Mouse (Mus musculus): ENCODE results near the gene Ttll6. TPM values are rescaled to one million over a fixed set of nuclear protein-coding genes. Genes with fewer than 3 reads are reported as not detected.
"Not testable (repeated sequence)": the region's sequence is repeated elsewhere in the genome, so short reads cannot be mapped to it uniquely, and the experiment has no call there.

Gene Ttll6
- polyA plus RNA-seq, 1 experiment from 2014 or later: not detected

- Histone ChIP-seq H3K4me1 (ENCODE audit: control insufficient read depth, insufficient read depth, low read length) (no peaks in the 10 kb centered on the region), H3K4me3 (replicated peaks; ENCODE audit: low read depth, low read length) (no peak overlapping the region), H3K27me3 (ENCODE audit: control insufficient read depth, insufficient read depth, low read length) (no peaks in the 10 kb centered on the region), H3K9ac (replicated peaks; ENCODE audit: low read length) (no peak overlapping the region), H3K9me3 (ENCODE audit: control insufficient read depth, low read length) (no peaks in the 10 kb centered on the region), H3K4me2 (ENCODE audit: low read length) (no peak overlapping the region), H3K27ac (replicated peaks; ENCODE audit: low read depth, low read length) (no peak overlapping the region), H3K36me3 (ENCODE audit: control insufficient read depth, insufficient read depth, low read length) (no peaks in the 10 kb centered on the region)
- DNase-seq: no peak
- no peak for ATAC-seq (ENCODE audit: low FRiP score, low TSS enrichment)
- WGBS: 90% methylated on average over 6 of the region's 6 CpGs
Measured at GRCm38 (mm10) chr11:96115416-96115815, 18.2 kb upstream of the Ttll6 start.

- Histone ChIP-seq H3K4me1 (ENCODE audit: control insufficient read depth, insufficient read depth, low read length) (no peaks in the 10 kb centered on the region), H3K4me3 (replicated peaks; ENCODE audit: low read depth, low read length) (no peak overlapping the region), H3K4me2 (ENCODE audit: low read length) (no peak overlapping the region), H3K36me3 (ENCODE audit: control insufficient read depth, insufficient read depth, low read length) (no peaks in the 10 kb centered on the region), H3K27ac (replicated peaks; ENCODE audit: low read depth, low read length) (no peak overlapping the region), H3K9ac (replicated peaks; ENCODE audit: low read length) (no peak overlapping the region), H3K9me3 (ENCODE audit: control insufficient read depth, low read length) (no peaks in the 10 kb centered on the region), H3K27me3 (ENCODE audit: control insufficient read depth, insufficient read depth, low read length) (no peaks in the 10 kb centered on the region)
- ATAC-seq (ENCODE audit: low FRiP score, low TSS enrichment) (no peak), DNase-seq (no peak)
- WGBS: 87% methylated on average over 3 of the region's 3 CpGs
Measured at GRCm38 (mm10) chr11:96116116-96116515, 17.5 kb upstream of the Ttll6 start.

- not testable (repeated sequence) for H3K9ac ChIP-seq (replicated peaks; ENCODE audit: low read length); DNase-seq; ATAC-seq (ENCODE audit: low FRiP score, low TSS enrichment); H3K36me3 ChIP-seq (ENCODE audit: control insufficient read depth, insufficient read depth, low read length); H3K27ac ChIP-seq (replicated peaks; ENCODE audit: low read depth, low read length); H3K4me1 ChIP-seq (ENCODE audit: control insufficient read depth, insufficient read depth, low read length); H3K4me3 ChIP-seq (replicated peaks; ENCODE audit: low read depth, low read length); H3K27me3 ChIP-seq (ENCODE audit: control insufficient read depth, insufficient read depth, low read length); H3K4me2 ChIP-seq (ENCODE audit: low read length); H3K9me3 ChIP-seq (ENCODE audit: control insufficient read depth, low read length)
- 72% methylated on average over 3 of the region's 3 CpGs for WGBS
Measured at GRCm38 (mm10) chr11:96116925-96117324, 16.7 kb upstream of the Ttll6 start.

- Histone ChIP-seq H3K36me3 (ENCODE audit: control insufficient read depth, insufficient read depth, low read length) (no peaks in the 10 kb centered on the region), H3K27ac (replicated peaks; ENCODE audit: low read depth, low read length) (no peak overlapping the region), H3K9ac (replicated peaks; ENCODE audit: low read length) (no peak overlapping the region), H3K27me3 (ENCODE audit: control insufficient read depth, insufficient read depth, low read length) (peaks cover 18% of the 10 kb centered on the region), H3K4me3 (replicated peaks; ENCODE audit: low read depth, low read length) (no peak overlapping the region), H3K9me3 (ENCODE audit: control insufficient read depth, low read length) (no peaks in the 10 kb centered on the region), H3K4me1 (ENCODE audit: control insufficient read depth, insufficient read depth, low read length) (peaks cover 5% of the 10 kb centered on the region; the same call in 1 of the 2 replicates), H3K4me2 (ENCODE audit: low read length) (no peak overlapping the region)
- ATAC-seq (ENCODE audit: low FRiP score, low TSS enrichment): no peak
- 66% methylated on average over 3 of the region's 3 CpGs for WGBS
- DNase-seq: no peak
Measured at GRCm38 (mm10) chr11:96119401-96119800, 14.2 kb upstream of the Ttll6 start.

- DNase-seq; H3K36me3 ChIP-seq (ENCODE audit: control insufficient read depth, insufficient read depth, low read length); H3K4me3 ChIP-seq (replicated peaks; ENCODE audit: low read depth, low read length); H3K9ac ChIP-seq (replicated peaks; ENCODE audit: low read length); H3K9me3 ChIP-seq (ENCODE audit: control insufficient read depth, low read length); ATAC-seq (ENCODE audit: low FRiP score, low TSS enrichment); H3K4me2 ChIP-seq (ENCODE audit: low read length); H3K4me1 ChIP-seq (ENCODE audit: control insufficient read depth, insufficient read depth, low read length); H3K27ac ChIP-seq (replicated peaks; ENCODE audit: low read depth, low read length): not testable (repeated sequence)
- 79% methylated on average over 4 of the region's 4 CpGs for WGBS
- H3K27me3 ChIP-seq (ENCODE audit: control insufficient read depth, insufficient read depth, low read length): peaks cover 28% of the 10 kb centered on the region
Measured at GRCm38 (mm10) chr11:96122806-96123205, 10.8 kb upstream of the Ttll6 start.

GRCm38 (mm10) chr11:96124052-96124914 lies 9.3 kb upstream of the Ttll6 start:
- no peak overlapping the region for H3K27ac ChIP-seq (replicated peaks; ENCODE audit: low read depth, low read length)
- no peaks in the 10 kb centered on the region for H3K9me3 ChIP-seq (ENCODE audit: control insufficient read depth, low read length)

GRCm38 (mm10) chr11:96130606-96131005 lies 3.0 kb upstream of the Ttll6 start:
- H3K27me3 ChIP-seq (ENCODE audit: control insufficient read depth, insufficient read depth, low read length): peaks cover 5% of the 10 kb centered on the region; the same call in 1 of the 2 replicates
- no peak overlapping the region for H3K4me3 ChIP-seq (replicated peaks; ENCODE audit: low read depth, low read length)
- no peak overlapping the region for H3K4me2 ChIP-seq (ENCODE audit: low read length)
- no peak for ATAC-seq (ENCODE audit: low FRiP score, low TSS enrichment)
- H3K4me1 ChIP-seq (ENCODE audit: control insufficient read depth, insufficient read depth, low read length): no peaks in the 10 kb centered on the region
- WGBS: 67% methylated on average over 10 of the region's 10 CpGs
- no peaks in the 10 kb centered on the region for H3K36me3 ChIP-seq (ENCODE audit: control insufficient read depth, insufficient read depth, low read length)
- H3K9ac ChIP-seq (replicated peaks; ENCODE audit: low read length): no peak overlapping the region
- no peak for DNase-seq
- no peak overlapping the region for H3K27ac ChIP-seq (replicated peaks; ENCODE audit: low read depth, low read length)
- H3K9me3 ChIP-seq (ENCODE audit: control insufficient read depth, low read length): no peaks in the 10 kb centered on the region

More at GRCm38 (mm10) chr11:96124052-96124914, 9.3 kb upstream of the Ttll6 start:
- DNase-seq (peak; percentile 75), ATAC-seq (ENCODE audit: low FRiP score, low TSS enrichment) (no peak)
- Histone ChIP-seq H3K4me1 (ENCODE audit: control insufficient read depth, insufficient read depth, low read length) (peaks cover 10% of the 10 kb centered on the region; the same call in 1 of the 2 replicates), H3K4me2 (ENCODE audit: low read length) (peak overlapping the region; percentile 63), H3K36me3 (ENCODE audit: control insufficient read depth, insufficient read depth, low read length) (no peaks in the 10 kb centered on the region), H3K9ac (replicated peaks; ENCODE audit: low read length) (peak overlapping the region; percentile 36; the same call in 1 of the 2 replicates), H3K27me3 (ENCODE audit: control insufficient read depth, insufficient read depth, low read length) (peaks cover 28% of the 10 kb centered on the region), H3K4me3 (replicated peaks; ENCODE audit: low read depth, low read length) (peak overlapping the region; percentile 35)
- WGBS: 2% methylated on average over 45 of the region's 45 CpGs

- ATAC-seq (ENCODE audit: low FRiP score, low TSS enrichment): no peak
- no peak for DNase-seq
- Histone ChIP-seq H3K36me3 (ENCODE audit: control insufficient read depth, insufficient read depth, low read length) (no peaks in the 10 kb centered on the region), H3K27ac (replicated peaks; ENCODE audit: low read depth, low read length) (no peak overlapping the region), H3K9me3 (ENCODE audit: control insufficient read depth, low read length) (no peaks in the 10 kb centered on the region), H3K4me3 (replicated peaks; ENCODE audit: low read depth, low read length) (no peak overlapping the region), H3K4me1 (ENCODE audit: control insufficient read depth, insufficient read depth, low read length) (no peaks in the 10 kb centered on the region), H3K27me3 (ENCODE audit: control insufficient read depth, insufficient read depth, low read length) (no peaks in the 10 kb centered on the region), H3K4me2 (ENCODE audit: low read length) (no peak overlapping the region), H3K9ac (replicated peaks; ENCODE audit: low read length) (no peak overlapping the region)
- WGBS: 92% methylated on average over 8 of the region's 8 CpGs
Measured at GRCm38 (mm10) chr11:96135847-96136246, 2.3 kb downstream of the Ttll6 start.

GRCm38 (mm10) chr11:96140726-96141175 lies 7.2 kb downstream of the Ttll6 start:
- no peak overlapping the region for H3K9ac ChIP-seq (replicated peaks; ENCODE audit: low read length)
- 53% methylated on average over 4 of the region's 4 CpGs for WGBS
- no peak for ATAC-seq (ENCODE audit: low FRiP score, low TSS enrichment)
- H3K4me1 ChIP-seq (ENCODE audit: control insufficient read depth, insufficient read depth, low read length): no peaks in the 10 kb centered on the region
- peak; percentile 12 for DNase-seq
- H3K4me3 ChIP-seq (replicated peaks; ENCODE audit: low read depth, low read length): no peak overlapping the region
- no peak overlapping the region for H3K4me2 ChIP-seq (ENCODE audit: low read length)
- H3K9me3 ChIP-seq (ENCODE audit: control insufficient read depth, low read length): no peaks in the 10 kb centered on the region
- no peaks in the 10 kb centered on the region for H3K36me3 ChIP-seq (ENCODE audit: control insufficient read depth, insufficient read depth, low read length)
- no peak overlapping the region for H3K27ac ChIP-seq (replicated peaks; ENCODE audit: low read depth, low read length)
- peaks cover 2% of the 10 kb centered on the region; the same call in 1 of the 2 replicates for H3K27me3 ChIP-seq (ENCODE audit: control insufficient read depth, insufficient read depth, low read length)
